Mouse (Mus musculus) lung, embryonic 14.5 days (tissue): ENCODE results near the gene Krtap8-1. TPM values are rescaled to one million over a fixed set of nuclear protein-coding genes. Genes with fewer than 3 reads are reported as not detected.

ENCODE experiments used
- ATAC-seq: fragments of 200-750 bp; cut with Nextera tagmentation; 2 replicates; pipeline ENCODE4 v1.8.0; 2017; ENCODE audit warnings: mild to moderate bottlenecking, moderate TSS enrichment, moderate library complexity; ENCODE audit not compliant: insufficient read depth
- DNase-seq: peaks from one replicate; pipeline ENCODE4 v3.0.0-alpha.2; 2015
- H3K27ac ChIP-seq: fragments of 300-500 bp; sonication (generic); 2 replicates; pipeline ENCODE4 v1.5.1; 2014; ENCODE audit warnings: low read depth, mild to moderate bottlenecking, moderate library complexity
- H3K27me3 ChIP-seq: fragments of 300-500 bp; sonication (generic); 2 replicates; pipeline ENCODE4 v1.6.1; 2014; ENCODE audit warnings: low read length, control low read depth; ENCODE audit not compliant: insufficient read depth
- H3K36me3 ChIP-seq: fragments of 300-500 bp; sonication (generic); 2 replicates; pipeline ENCODE4 v1.6.1; 2014; ENCODE audit warnings: control low read depth; ENCODE audit not compliant: insufficient read depth
- H3K4me1 ChIP-seq: fragments of 300-500 bp; sonication (generic); 2 replicates; pipeline ENCODE4 v1.6.1; 2014; ENCODE audit warnings: antibody characterized with exemption, control low read depth; ENCODE audit not compliant: insufficient read depth
- H3K4me2 ChIP-seq: fragments of 300-500 bp; sonication (generic); 2 replicates; pipeline ENCODE4 v1.6.1; 2014; ENCODE audit warnings: mild to moderate bottlenecking
- H3K4me3 ChIP-seq: fragments of 300-500 bp; sonication (generic); 2 replicates; pipeline ENCODE4 v1.5.1; 2014; ENCODE audit warnings: low read depth, low read length
- H3K9ac ChIP-seq: fragments of 300-500 bp; sonication (generic); 2 replicates; pipeline ENCODE4 v1.6.1; 2014
- H3K9me3 ChIP-seq: fragments of 300-500 bp; sonication (generic); 2 replicates; pipeline ENCODE4 v1.6.1; 2016; ENCODE audit warnings: low read depth, low read length, control low read depth
- CTCF ChIP-seq: IDR thresholded peaks from 2 replicates; pipeline ENCODE4 v1.5.1; 2016; ENCODE audit warnings: antibody characterized with exemption, low read depth
- WGBS: fragments of 180-500 bp; shearing (Covaris S2); extraction: QIAGEN DNeasy Blood & Tissue Kit; methylation state at CpG from one replicate; pipeline ENCODE4 v1.1.7; 2014; 5-methylcytosine and 5-hydroxymethylcytosine counted together
- polyA plus RNA-seq: library from polyadenylated mRNA; unstranded; fragments of >200 nt; fragmentation: Nextera tagmentation; extraction: Ambion mirVana; gene quantifications from 2 replicates; pipeline ENCODE4 v1.2.1, GENCODE M21; 2014

The Krtap8-1 gene
- polyA plus RNA-seq, 1 experiment from 2014 or later, result not detected

- Histone ChIP-seq H3K4me2 (no peak overlapping the region), H3K9me3 (no peaks in the 10 kb centered on the region), H3K4me3 (no peak overlapping the region), H3K4me1 (no peaks in the 10 kb centered on the region), H3K9ac (no peak overlapping the region), H3K36me3 (no peaks in the 10 kb centered on the region), H3K27me3 (no peaks in the 10 kb centered on the region), H3K27ac (no peak overlapping the region)
- 75% methylated on average over 12 of the region's 12 CpGs for WGBS
- ATAC-seq (no peak), DNase-seq (no peak)
- no peak for TF ChIP-seq CTCF
These were observed 10.0 kb downstream of the Krtap8-1 start for GRCm38 (mm10) chr16:89477679-89478314.

GRCm38 (mm10) chr16:89461189-89461588 lies 26.6 kb downstream of the Krtap8-1 start:
- ATAC-seq, result no peak
- WGBS, result 39% methylated on average over 5 of the region's 5 CpGs

More at GRCm38 (mm10) chr16:89461189-89461588, 26.6 kb downstream of the Krtap8-1 start:
- no peaks in the 10 kb centered on the region for H3K36me3 ChIP-seq
- no peaks in the 10 kb centered on the region for H3K9me3 ChIP-seq
- no peak overlapping the region for H3K4me2 ChIP-seq
- no peaks in the 10 kb centered on the region for H3K27me3 ChIP-seq
- H3K4me1 ChIP-seq, result no peaks in the 10 kb centered on the region
- no peak overlapping the region for H3K4me3 ChIP-seq
- no peak overlapping the region for H3K9ac ChIP-seq
- no peak overlapping the region for H3K27ac ChIP-seq
- no peak for TF ChIP-seq CTCF
- DNase-seq, result no peak

Other genes starting within 250 kb of the Krtap8-1 start
- not detected in 2 replicates for gene Krtap21-1, start 84.1 kb downstream of the Krtap8-1 start, polyA plus RNA-seq
- not detected in 2 replicates for gene Krtap6-2, start 67.8 kb downstream of the Krtap8-1 start, polyA plus RNA-seq
- not detected in 2 replicates for gene Krtap7-1, start 20.4 kb upstream of the Krtap8-1 start, polyA plus RNA-seq
- not detected in 2 replicates for gene Krtap11-1, start 83.2 kb upstream of the Krtap8-1 start, polyA plus RNA-seq